Mouse (Mus musculus): Measurements from ENCODE around the gene Piezo1. TPM values are rescaled to one million over a fixed set of nuclear protein-coding genes. Genes with fewer than 3 reads are reported as not detected.
A peak's percentile ranks its signal among the peaks of the same experiment; 100 is the strongest.

Piezo1 gene
- total and polyA plus RNA-seq, 2 experiments from 2014 or later, result 10.1 to 92.7 TPM

- peaks cover 55% of the 10 kb centered on the region for H3K36me3 ChIP-seq (replicated peaks; ENCODE audit: control insufficient read depth, insufficient read depth, low read length)
Observed at GRCm38 (mm10) chr8:122467816-122468215, 83.3 kb downstream of the Piezo1 start.

GRCm38 (mm10) chr8:122464985-122465384 lies 86.1 kb downstream of the Piezo1 start:
- TF ChIP-seq EP300 (IDR thresholded peaks at IDR 0.05; ENCODE audit: low read depth), result no peak
- TF ChIP-seq CTCF (IDR thresholded peaks at IDR 0.05; ENCODE audit: low read depth), result no peak
- 57% methylated on average over 7 of the region's 7 CpGs for WGBS
- no peak overlapping the region for H3K9ac ChIP-seq (replicated peaks; ENCODE audit: low read depth, low read length)
- H3K4me3 ChIP-seq (ENCODE audit: low read depth, low read length), result no peak overlapping the region
- H3K4me1 ChIP-seq (ENCODE audit: control insufficient read depth, insufficient read depth), result peaks cover 8% of the 10 kb centered on the region
- H3K4me2 ChIP-seq (ENCODE audit: low read depth, low read length), result no peak overlapping the region
- no peak overlapping the region for H3K27ac ChIP-seq (ENCODE audit: low read depth)
- peaks cover 46% of the 10 kb centered on the region for H3K36me3 ChIP-seq (replicated peaks; ENCODE audit: control insufficient read depth, insufficient read depth, low read length)
- ATAC-seq (ENCODE audit: insufficient read depth, low read depth) (no peak), DNase-seq (ENCODE audit: low spot score) (no peak)
- no peaks in the 10 kb centered on the region for H3K9me3 ChIP-seq (replicated peaks; ENCODE audit: control insufficient read depth, low read length)
- H3K27me3 ChIP-seq (ENCODE audit: control insufficient read depth, insufficient read depth, low read length), result peaks cover 17% of the 10 kb centered on the region; the same call in 1 of the 2 replicates

More at GRCm38 (mm10) chr8:122467816-122468215, 83.3 kb downstream of the Piezo1 start:
- Histone ChIP-seq H3K4me2 (ENCODE audit: low read depth, low read length) (no peak overlapping the region), H3K4me1 (ENCODE audit: control insufficient read depth, insufficient read depth) (no peaks in the 10 kb centered on the region; the same call in 1 of the 2 replicates), H3K4me3 (ENCODE audit: low read depth, low read length) (no peak overlapping the region), H3K27ac (ENCODE audit: low read depth) (no peak overlapping the region), H3K9me3 (replicated peaks; ENCODE audit: control insufficient read depth, low read length) (no peaks in the 10 kb centered on the region), H3K27me3 (ENCODE audit: control insufficient read depth, insufficient read depth, low read length) (no peaks in the 10 kb centered on the region), H3K9ac (replicated peaks; ENCODE audit: low read depth, low read length) (no peak overlapping the region)
- WGBS, result 88% methylated on average over 13 of the region's 13 CpGs
- no peak for DNase-seq (ENCODE audit: low spot score)
- no peak for TF ChIP-seq EP300 (IDR thresholded peaks at IDR 0.05; ENCODE audit: low read depth)
- TF ChIP-seq CTCF (IDR thresholded peaks at IDR 0.05; ENCODE audit: low read depth), result no peak
- no peak for ATAC-seq (ENCODE audit: insufficient read depth, low read depth)

DNA sequence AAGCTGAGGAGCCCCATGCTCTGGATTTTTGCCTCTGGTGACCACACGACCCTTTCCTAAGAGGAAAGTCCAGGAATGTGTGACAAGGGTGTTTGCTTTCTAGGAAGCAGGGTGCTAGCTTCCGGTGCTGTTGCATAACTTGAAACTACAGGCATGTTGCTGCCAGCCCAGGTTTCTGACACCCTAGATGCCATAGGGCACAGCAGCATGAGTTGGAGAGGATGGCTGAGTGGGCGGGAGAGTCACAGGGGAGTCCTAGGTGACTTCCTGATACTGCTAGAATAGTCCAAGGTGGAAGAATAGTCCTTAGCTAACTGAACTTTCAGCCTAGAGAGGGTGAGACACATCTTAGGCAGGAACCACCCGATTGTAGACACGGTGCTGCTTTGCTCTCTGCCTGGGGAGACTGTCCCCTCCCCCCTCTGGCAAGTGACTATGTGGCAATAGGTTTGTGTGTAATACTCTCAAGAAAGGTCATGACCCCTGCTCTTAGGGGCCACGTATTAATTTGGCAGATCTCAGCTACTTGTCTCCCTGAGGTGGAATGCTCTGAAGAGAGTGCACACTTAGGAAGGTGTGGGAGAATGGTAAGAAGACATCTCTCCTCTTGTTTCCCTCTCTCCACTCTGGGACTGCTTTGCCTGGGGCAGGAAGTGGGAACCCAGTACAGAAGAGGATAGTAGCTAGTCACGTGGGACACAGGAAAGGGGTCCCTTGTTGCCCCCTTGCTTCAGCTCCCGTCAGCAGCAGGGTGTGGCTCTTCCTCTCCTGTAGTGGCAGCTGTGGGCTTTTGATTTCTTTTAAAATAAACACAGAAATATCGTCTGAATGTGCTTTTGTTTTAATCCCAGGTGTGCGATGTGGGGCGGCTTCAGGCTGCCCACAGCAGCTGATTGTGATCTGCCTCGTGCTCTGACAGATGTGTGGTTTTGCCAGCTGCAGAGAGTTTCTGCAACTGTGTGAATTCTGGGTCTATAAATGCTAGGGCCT lies 87.2 kb downstream of the Piezo1 start:
- DNase-seq (ENCODE audit: low spot score), result no peak
- no peak for ATAC-seq (ENCODE audit: insufficient read depth, low read depth)
- H3K4me3 ChIP-seq (ENCODE audit: low read depth, low read length), result no peak overlapping the region
- peaks cover 24% of the 10 kb centered on the region for H3K27me3 ChIP-seq (ENCODE audit: control insufficient read depth, insufficient read depth, low read length)
- H3K4me2 ChIP-seq (ENCODE audit: low read depth, low read length), result no peak overlapping the region
- H3K4me1 ChIP-seq (ENCODE audit: control insufficient read depth, insufficient read depth), result peaks cover 9% of the 10 kb centered on the region
- no peaks in the 10 kb centered on the region for H3K9me3 ChIP-seq (replicated peaks; ENCODE audit: control insufficient read depth, low read length)
- H3K36me3 ChIP-seq (replicated peaks; ENCODE audit: control insufficient read depth, insufficient read depth, low read length), result peaks cover 36% of the 10 kb centered on the region
- 53% methylated on average over 12 of the region's 12 CpGs for WGBS
- H3K27ac ChIP-seq (ENCODE audit: low read depth), result peak overlapping the region; percentile 25; the same call in 1 of the 2 replicates
- no peak for TF ChIP-seq EP300 (IDR thresholded peaks at IDR 0.05; ENCODE audit: low read depth)
- no peak overlapping the region for H3K9ac ChIP-seq (replicated peaks; ENCODE audit: low read depth, low read length)

DNA sequence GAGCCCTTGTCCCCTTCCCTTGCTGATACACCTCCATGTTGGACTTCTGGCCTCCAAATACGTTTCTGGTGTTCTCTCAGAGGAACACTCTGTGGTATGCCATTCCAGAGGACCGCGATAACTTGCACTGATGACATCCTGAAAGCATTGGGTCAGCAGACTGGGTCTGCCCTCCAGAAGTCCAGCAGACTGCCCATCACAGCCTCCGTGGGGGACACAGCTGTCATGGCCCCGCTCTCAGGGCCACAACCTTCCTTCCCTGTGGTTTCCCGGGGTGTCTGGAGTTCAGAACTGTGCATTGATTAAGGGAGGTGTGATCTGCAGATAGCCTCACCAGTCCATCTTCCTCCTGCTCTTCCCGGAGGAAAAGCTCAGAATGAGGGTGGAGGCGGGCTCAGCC lies 88.6 kb downstream of the Piezo1 start:
- TF ChIP-seq CTCF (IDR thresholded peaks at IDR 0.05; ENCODE audit: low read depth) (no peak), EP300 (IDR thresholded peaks at IDR 0.05; ENCODE audit: low read depth) (no peak)
- DNase-seq (ENCODE audit: low spot score) (no peak), ATAC-seq (ENCODE audit: insufficient read depth, low read depth) (no peak)
- H3K4me3 ChIP-seq (ENCODE audit: low read depth, low read length), result no peak overlapping the region
- no peaks in the 10 kb centered on the region for H3K9me3 ChIP-seq (replicated peaks; ENCODE audit: control insufficient read depth, low read length)
- peaks cover 9% of the 10 kb centered on the region for H3K4me1 ChIP-seq (ENCODE audit: control insufficient read depth, insufficient read depth)
- H3K4me2 ChIP-seq (ENCODE audit: low read depth, low read length), result no peak overlapping the region
- WGBS, result 61% methylated on average over 8 of the region's 8 CpGs
- H3K36me3 ChIP-seq (replicated peaks; ENCODE audit: control insufficient read depth, insufficient read depth, low read length), result peaks cover 22% of the 10 kb centered on the region
- H3K9ac ChIP-seq (replicated peaks; ENCODE audit: low read depth, low read length), result no peak overlapping the region
- H3K27ac ChIP-seq (ENCODE audit: low read depth), result no peak overlapping the region
- H3K27me3 ChIP-seq (ENCODE audit: control insufficient read depth, insufficient read depth, low read length), result peaks cover 28% of the 10 kb centered on the region

DNA sequence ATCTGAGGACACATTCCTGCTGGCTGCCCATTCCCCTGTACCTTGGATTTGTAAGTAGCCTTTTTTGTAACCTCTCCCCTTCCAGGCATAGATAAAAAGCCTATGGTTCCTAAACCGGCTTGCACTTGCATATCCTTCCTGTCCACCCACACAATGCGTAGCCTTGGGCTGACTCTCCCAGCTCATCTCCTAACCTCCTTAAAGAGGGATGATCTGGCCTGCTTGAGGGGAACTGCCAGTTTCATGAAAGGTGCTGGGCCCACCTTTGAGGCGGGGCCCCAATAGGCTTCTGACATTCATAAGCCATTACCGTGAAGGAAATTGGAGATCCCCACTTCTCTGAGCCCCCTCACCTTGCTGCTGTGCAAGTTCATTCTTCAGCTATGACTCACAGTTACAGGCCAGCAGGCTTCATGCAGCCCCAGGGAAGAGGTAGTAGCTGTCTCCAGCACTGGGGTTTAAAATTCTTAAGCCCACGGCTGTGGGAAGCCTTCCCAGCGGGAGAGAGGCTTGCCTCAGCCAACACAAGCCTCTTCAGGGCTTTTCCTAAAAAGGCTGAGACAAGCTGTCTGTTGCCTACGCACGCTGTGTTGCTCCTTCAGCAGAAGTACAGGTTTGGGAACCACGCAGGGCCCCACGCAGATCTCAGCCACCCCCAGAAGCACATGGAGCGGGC lies 89.5 kb downstream of the Piezo1 start:
- Histone ChIP-seq H3K9me3 (replicated peaks; ENCODE audit: control insufficient read depth, low read length) (no peaks in the 10 kb centered on the region), H3K4me3 (ENCODE audit: low read depth, low read length) (no peak overlapping the region), H3K4me1 (ENCODE audit: control insufficient read depth, insufficient read depth) (peaks cover 9% of the 10 kb centered on the region), H3K27me3 (ENCODE audit: control insufficient read depth, insufficient read depth, low read length) (peaks cover 28% of the 10 kb centered on the region), H3K36me3 (replicated peaks; ENCODE audit: control insufficient read depth, insufficient read depth, low read length) (peaks cover 13% of the 10 kb centered on the region), H3K27ac (ENCODE audit: low read depth) (no peak overlapping the region), H3K9ac (replicated peaks; ENCODE audit: low read depth, low read length) (no peak overlapping the region), H3K4me2 (ENCODE audit: low read depth, low read length) (no peak overlapping the region)
- no peak for DNase-seq (ENCODE audit: low spot score)
- no peak for TF ChIP-seq CTCF (IDR thresholded peaks at IDR 0.05; ENCODE audit: low read depth)
- no peak for TF ChIP-seq EP300 (IDR thresholded peaks at IDR 0.05; ENCODE audit: low read depth)
- 71% methylated on average over 11 of the region's 11 CpGs for WGBS
- ATAC-seq (ENCODE audit: insufficient read depth, low read depth), result no peak
